Mouse (Mus musculus): ENCODE measurements around the gene Smtnl2.
"Not testable (repeated sequence)": the region's sequence is repeated elsewhere in the genome, so short reads cannot be mapped to it uniquely, and the experiment has no call there.

The Smtnl2 gene

DNA sequence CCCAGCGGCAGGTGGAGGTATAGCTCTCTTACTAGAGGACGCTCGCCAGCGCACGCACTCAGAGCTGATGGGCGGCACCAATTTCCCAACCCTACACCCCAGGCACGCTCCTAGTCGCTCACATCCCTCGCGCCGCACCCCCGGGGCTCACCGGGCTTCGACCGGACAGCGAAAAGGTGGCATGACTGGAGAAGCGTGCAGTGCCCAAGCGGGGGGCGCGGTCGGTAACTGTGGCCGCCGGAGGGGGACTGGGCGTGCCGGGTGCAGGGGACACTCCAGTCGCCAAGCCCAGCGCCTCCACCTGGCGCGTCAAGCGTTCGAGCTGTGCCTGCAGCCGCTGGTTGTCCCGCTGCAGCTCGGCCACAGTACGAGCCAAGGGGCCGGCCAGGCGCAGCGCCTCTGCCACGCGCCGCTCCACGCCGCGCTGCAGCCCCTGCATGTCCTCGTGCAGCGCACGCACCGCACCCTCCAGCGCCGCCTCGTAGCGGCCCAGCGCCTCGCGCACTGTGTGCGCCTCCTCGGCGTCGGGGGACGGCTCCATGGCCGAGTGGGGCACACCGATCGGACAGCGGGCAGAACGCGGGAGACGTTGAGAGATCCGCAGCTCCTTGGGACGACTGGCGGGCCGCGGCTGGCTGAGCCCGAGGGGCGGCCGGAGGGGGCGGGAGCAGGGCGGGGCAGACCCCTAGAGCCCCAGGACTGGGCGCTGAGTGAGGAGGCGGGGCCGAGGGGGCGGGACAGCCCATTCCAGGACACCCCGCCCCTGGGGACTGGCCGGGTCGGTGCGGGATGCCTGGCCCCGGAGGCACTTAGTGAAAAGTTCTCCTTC is at the start of gene Smtnl2:
Smtnl2 (minus strand) TSS at position 621 of the 829 bp plus-strand sequence.
- peak; percentile 90 to 91 for DNase-seq

GRCm38 (mm10) chr11:72458502-72458901 is 47.0 kb upstream of the Smtnl2 start:
- DNase-seq = no peak

DNA sequence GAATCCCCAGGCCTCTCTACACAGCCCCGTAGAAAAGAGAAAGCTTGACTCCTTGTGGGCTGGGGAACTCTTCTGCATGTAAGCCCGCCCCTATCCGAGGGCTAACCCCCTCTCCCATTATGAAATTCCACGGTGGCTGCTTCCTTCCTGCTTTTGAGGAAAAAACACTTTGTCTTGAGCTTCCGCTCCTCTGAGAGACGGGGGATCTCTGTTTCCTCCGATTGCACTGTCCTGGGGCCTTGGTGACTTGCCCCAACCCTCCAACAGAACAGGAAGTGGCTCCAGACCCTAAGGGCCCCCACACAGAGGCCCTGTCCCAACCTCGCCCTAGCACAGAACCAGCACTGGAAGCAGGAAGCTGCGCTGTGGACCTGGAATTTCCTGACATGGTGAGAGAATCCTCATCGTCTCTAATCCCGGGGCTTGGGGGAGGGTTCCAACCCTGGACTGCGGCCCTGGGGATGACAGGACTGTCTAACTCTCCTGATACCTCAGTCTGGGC is 46.5 kb upstream of the Smtnl2 start:
- peak; percentile 47 to 72 for DNase-seq

DNA sequence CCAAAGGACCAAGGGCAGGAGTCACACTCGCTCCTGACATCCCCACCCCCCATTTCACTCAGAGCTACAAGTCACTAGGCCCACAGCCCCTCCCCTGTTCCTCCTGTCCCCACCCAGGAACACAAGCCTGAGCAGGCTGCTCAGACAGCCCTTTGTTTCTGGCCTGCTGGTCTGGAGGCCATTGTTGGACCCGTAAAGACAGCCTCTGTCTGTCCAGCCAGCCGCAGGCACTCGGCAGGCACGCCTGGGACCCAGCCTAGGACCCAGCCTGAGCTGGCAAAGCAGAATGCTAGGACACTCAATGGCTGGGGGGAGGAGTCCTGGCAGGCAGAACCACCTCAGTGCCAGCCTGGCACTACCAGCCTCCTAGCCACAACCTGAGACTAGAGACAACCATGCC is 44.2 kb upstream of the Smtnl2 start:
- no peak for DNase-seq

- no peak for DNase-seq
Measured at GRCm38 (mm10) chr11:72453105-72453953, 41.8 kb upstream of the Smtnl2 start.

DNA sequence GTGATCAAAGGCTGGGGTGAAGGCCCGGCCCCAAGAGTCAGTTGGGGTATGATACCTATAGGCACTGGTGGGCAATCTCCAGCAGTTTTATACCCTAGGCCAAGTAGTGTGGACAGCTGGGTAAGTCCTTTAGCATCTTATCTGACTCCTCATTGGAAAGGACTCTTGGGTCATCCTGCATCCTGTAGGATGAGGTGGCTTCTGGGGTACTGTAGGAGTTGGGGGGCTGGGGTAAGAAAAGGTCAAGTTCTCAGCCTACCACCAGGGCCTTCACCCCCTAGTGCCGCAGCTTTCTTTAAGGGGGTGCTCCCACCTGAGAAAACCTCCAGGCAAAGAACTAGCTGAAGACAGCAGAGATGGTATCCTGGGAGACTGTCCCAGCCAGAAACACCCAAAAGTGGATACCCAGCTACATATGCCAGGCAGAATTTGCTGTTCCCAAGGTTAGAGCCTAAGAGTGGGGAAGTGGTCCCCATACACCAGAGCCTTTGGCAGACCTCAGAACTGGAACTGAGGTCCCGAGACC is 40.7 kb upstream of the Smtnl2 start:
- no peak for DNase-seq

GRCm38 (mm10) chr11:72447475-72447874 is 36.0 kb upstream of the Smtnl2 start:
- no peak for DNase-seq

DNA sequence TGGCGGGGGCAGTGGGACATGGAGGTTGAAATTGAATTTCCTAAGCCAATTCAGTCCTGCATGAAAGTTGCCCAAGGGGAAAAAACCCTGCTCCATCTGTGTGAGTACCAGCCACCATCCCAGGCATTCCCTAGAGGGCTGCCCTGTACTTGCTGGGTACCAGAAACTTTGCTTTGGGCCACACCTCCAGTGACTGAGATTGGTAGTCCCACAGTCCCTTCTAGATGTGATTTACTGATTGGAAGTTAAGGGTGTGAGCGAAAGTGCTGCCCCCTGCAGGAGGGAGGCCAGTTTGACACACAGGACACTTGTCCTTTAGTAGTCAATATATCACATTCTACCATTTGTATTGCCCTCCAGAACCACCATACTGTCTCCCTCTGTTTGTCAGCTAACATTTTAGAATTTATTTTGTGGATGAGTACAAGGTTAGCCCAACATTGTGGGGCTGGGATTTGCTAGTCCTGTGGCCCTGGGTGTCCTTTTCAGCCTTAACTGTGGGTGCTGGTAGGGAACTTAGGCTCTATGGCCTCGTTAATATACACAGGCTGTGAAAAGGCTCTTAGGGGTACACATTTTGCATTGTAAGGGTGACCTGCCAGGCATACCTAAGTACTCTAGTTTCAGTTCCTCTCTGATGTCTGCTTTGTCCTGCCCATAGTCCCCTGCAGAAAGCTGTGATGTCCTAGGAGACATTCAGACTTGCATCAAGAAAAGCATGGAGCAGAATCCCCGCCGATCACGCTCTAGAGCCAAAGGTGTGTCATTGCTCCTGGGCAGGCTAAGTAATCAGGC is 35.0 kb upstream of the Smtnl2 start:
- peak in 1 of 2 experiments; percentile 50 for DNase-seq

- peak; percentile 98 for DNase-seq
Measured at GRCm38 (mm10) chr11:72440965-72441664, 29.6 kb upstream of the Smtnl2 start, which contains the start of gene Mybbp1a. Gene Mybbp1a, plus strand, starts transcription at chr11:72441355.

DNA sequence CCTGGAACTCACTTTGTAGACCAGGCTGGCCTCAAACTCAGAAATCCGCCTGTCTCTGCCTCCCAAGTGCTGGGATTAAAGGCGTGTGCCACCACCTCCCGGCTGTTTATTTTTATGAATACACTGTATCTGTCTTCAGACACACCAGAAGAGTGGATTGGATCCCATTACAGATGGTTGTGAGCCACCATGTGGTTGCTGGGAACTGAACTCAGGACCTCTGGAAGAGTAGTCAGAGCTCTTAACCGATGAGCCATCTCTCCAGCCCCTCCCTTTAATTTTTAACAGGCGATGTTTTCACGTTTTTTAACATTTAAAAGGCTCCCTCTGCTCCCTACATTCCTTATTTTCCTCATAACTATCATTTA is 29.1 kb upstream of the Smtnl2 start:
- not testable (repeated sequence) for DNase-seq

GRCm38 (mm10) chr11:72438411-72438810 is 26.9 kb upstream of the Smtnl2 start:
- no peak for DNase-seq

- no peak for DNase-seq
Measured at GRCm38 (mm10) chr11:72436756-72437650, 25.5 kb upstream of the Smtnl2 start.

DNA sequence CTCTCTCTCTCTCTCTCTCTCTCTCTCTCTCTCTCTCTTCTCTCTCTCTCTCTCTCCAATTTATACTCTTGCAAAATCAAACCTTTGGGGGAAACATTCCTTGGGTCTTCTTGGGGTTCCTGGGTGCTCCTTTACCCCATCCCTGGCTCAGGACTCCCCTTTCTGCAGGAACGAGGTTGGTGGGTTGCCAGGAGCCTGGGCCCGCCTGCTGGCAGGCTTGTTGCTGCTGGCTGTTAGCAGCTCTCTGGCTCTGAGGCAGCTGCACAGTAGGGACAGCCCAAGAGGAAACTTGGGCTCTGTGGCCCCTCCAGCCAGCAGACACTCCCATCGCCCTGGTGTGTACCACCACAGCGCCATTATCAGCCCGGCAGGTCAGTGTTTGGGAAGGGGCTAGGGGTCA is 24.8 kb upstream of the Smtnl2 start:
- no peak for DNase-seq

DNA sequence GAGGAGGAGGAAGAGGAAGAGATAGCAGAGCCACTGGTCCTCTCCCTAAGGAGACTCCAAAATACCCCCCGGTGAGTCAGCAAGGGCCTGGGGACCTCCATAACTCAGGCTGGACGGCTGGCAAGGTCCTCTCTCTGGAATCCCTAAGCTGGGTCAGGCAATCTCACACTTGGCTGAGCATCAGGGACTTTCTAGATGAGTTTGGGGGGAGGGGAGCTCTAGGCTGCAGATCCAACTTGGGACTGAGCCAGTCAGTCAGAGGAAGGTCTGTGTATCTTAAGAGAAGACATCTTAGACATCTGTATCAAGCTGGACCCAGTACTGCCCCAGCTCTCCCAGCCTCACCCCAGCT is 24.2 kb upstream of the Smtnl2 start:
- DNase-seq = no peak

- DNase-seq = peak in 1 of 2 experiments; percentile 58
Measured at GRCm38 (mm10) chr11:72434963-72435693, 23.6 kb upstream of the Smtnl2 start, which contains the start of gene Ggt6. Gene Ggt6, plus strand, starts transcription at chr11:72435526.

- not testable (repeated sequence) for DNase-seq
Measured at GRCm38 (mm10) chr11:72430311-72431068, 19.0 kb upstream of the Smtnl2 start.

DNA sequence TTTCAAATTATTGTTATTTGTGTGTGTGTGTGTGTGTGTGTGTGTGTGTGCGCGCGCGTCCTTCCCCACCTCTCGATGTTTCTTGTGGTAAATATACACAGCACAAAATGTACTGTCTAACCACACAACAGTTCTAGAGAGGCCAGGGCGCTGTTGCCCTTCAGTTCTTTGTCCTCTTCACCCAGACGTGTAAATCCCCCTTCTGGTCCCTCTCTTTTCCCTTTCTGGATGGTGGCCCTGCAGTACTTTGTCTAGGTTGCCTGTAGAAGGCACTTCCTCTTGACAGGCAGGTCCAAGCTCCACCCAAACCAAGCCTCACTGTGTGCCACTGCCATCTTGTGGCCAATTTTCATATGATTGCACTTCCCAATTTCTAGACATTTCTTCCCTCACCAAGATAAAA is 17.8 kb upstream of the Smtnl2 start:
- peak; percentile 80 to 84 for DNase-seq

DNA sequence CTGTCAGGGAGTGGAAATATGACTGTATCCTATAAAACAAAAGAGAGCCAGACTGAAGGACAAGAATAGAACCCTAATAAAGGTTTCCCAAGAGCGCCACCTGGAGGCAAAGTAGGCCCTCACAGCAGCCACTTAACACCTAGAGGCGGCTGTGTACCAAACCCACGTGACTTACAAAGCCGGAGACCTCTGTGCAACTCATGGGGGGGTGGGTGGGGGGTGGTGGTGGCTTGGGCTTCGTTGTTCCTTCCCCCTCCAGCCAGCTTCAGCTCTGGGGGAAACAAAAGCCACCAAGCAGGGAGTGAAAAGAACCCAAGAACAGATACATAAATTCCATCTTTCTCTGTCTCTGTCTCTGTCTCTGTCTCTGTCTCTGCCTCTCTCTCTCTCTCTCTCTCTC is 17.2 kb upstream of the Smtnl2 start:
- DNase-seq = peak; percentile 85 to 89

GRCm38 (mm10) chr11:72426884-72427283 is 15.4 kb upstream of the Smtnl2 start:
- DNase-seq = no peak
